Mouse (Mus musculus) stomach, postnatal 0 days (tissue): ENCODE results near the gene 9930021J03Rik. TPM values are rescaled to one million over a fixed set of nuclear protein-coding genes. Genes with fewer than 3 reads are reported as not detected.

Experiments used
- ATAC-seq: fragments of 200-750 bp; cut with Nextera tagmentation; 2 replicates; pipeline ENCODE4 v1.8.0; 2017; ENCODE audit not compliant: low FRiP score, low TSS enrichment
- DNase-seq: peaks from one replicate; pipeline ENCODE4 v3.0.0-alpha.2; 2016; ENCODE audit warnings: low spot score
- H3K27ac ChIP-seq: fragments of 300-500 bp; sonication (generic); replicated peaks from 2 replicates; pipeline ENCODE4 v1.5.1; 2014; ENCODE audit warnings: mild to moderate bottlenecking, control low read depth
- H3K27me3 ChIP-seq: fragments of 300-500 bp; sonication (generic); 2 replicates; pipeline ENCODE4 v1.6.1; 2014; ENCODE audit warnings: low read length; ENCODE audit not compliant: control insufficient read depth, insufficient read depth
- H3K36me3 ChIP-seq: fragments of 300-500 bp; sonication (generic); 2 replicates; pipeline ENCODE4 v1.6.1; 2014; ENCODE audit warnings: low read length, mixed read lengths; ENCODE audit not compliant: control insufficient read depth, insufficient read depth
- H3K4me1 ChIP-seq: fragments of 300-500 bp; sonication (generic); replicated peaks from 2 replicates; pipeline ENCODE4 v1.6.1; 2014; ENCODE audit warnings: antibody characterized with exemption; ENCODE audit not compliant: control insufficient read depth, insufficient read depth
- H3K4me2 ChIP-seq: fragments of 300-500 bp; sonication (generic); replicated peaks from 2 replicates; pipeline ENCODE4 v1.6.1; 2014; ENCODE audit warnings: low read depth, mild to moderate bottlenecking, control low read depth, moderate library complexity
- H3K4me3 ChIP-seq: fragments of 300-500 bp; sonication (generic); 2 replicates; pipeline ENCODE4 v1.5.1; 2014; ENCODE audit warnings: low read depth, low read length, control low read depth
- H3K9ac ChIP-seq: fragments of 300-500 bp; sonication (generic); 2 replicates; pipeline ENCODE4 v1.6.1; 2014; ENCODE audit warnings: mild to moderate bottlenecking, low read length, control low read depth, mixed read lengths
- H3K9me3 ChIP-seq: fragments of 300-500 bp; sonication (generic); 2 replicates; pipeline ENCODE4 v1.6.1; 2016; ENCODE audit warnings: low read length; ENCODE audit not compliant: control insufficient read depth
- CTCF ChIP-seq: IDR thresholded peaks from 2 replicates; pipeline ENCODE4 v1.5.1; 2016; ENCODE audit warnings: antibody characterized with exemption, low read depth, mild to moderate bottlenecking, moderate library complexity
- EP300 ChIP-seq: optimal IDR thresholded peaks from 2 replicates; pipeline ENCODE3; 2016; ENCODE audit warnings: antibody characterized with exemption
- WGBS: fragments of 180-500 bp; shearing (Covaris S2); extraction: QIAGEN DNeasy Blood & Tissue Kit; methylation state at CpG from one replicate; pipeline ENCODE4 v1.1.7; 2014; 5-methylcytosine and 5-hydroxymethylcytosine counted together
- polyA plus RNA-seq: library from polyadenylated mRNA; unstranded; fragments of >200 nt; fragmentation: Nextera tagmentation; extraction: Ambion mirVana; gene quantifications from 2 replicates; pipeline ENCODE4 v1.2.1, GENCODE M21; 2015

Gene 9930021J03Rik
- polyA plus RNA-seq, 1 experiment from 2014 or later = 2.8 TPM

DNA sequence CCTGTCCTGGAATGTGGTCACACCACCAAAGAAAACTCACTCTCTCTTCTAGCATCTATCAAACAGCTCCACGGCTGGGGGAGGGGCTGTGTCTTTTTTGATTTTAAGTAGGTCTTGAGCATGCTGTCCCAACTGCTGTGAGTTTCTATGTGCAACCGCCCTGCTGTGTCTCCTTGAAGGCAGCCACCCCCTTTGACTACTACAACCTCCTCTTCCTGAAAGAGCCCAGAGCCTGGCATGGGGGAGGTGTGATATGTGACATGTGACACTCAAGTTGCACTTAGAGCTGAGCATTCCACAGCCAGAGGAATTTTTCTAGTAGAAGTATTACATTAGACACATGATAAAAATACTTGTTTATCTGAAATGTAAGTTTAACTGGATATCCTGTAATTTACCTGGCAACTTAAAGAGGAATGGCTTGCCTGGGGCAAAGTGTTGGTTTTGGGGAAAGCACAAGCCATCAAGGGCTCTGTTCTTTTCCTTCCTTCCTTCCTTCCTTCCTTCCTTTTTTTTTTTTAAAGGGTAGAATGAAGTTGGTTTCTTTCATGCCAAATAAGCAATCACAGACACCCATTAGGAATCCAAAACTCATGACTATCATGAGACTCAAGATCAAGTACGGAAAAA lies 108.4 kb downstream of the 9930021J03Rik start, which contains the start of gene Mlana:
Mlana (plus strand) TSS at position 580 of the 630 bp plus-strand sequence.
- Histone ChIP-seq H3K4me1 (no peaks in the 10 kb centered on the region), H3K27ac (no peak within 1 kb of the TSS), H3K27me3 (no peaks in the 10 kb centered on the region), H3K9me3 (no peaks in the 10 kb centered on the region), H3K36me3 (no peaks in the 10 kb centered on the region), H3K9ac (no peak within 1 kb of the TSS), H3K4me2 (no peak within 1 kb of the TSS), H3K4me3 (no peak within 1 kb of the TSS)
- no peak for TF ChIP-seq EP300
- TF ChIP-seq CTCF = no peak
- 54% methylated on average over 3 of the region's 3 CpGs for WGBS
- no peak for ATAC-seq
- no peak for DNase-seq

DNA sequence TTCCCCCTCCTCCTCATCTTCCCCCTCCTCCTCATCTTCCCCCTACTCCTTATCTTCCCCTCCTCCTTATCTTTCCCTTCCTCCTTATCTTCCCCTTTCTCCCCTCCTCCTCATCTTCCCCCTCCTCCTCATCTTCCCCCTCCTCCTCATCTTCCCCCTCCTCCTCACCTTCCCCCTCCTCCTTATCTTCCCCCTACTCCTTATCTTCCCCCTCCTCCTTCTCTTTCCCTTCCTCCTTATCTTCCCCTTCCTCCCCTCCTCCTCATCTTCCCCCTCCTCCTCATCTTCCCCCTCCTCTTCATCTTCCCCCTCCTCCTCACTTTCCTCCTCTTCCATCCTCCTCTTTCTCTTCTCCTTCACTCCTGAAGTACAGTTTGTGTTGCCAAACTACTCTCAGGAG lies 108.9 kb downstream of the 9930021J03Rik start:
- no peaks in the 10 kb centered on the region for H3K36me3 ChIP-seq
- no peaks in the 10 kb centered on the region for H3K27me3 ChIP-seq
- no peaks in the 10 kb centered on the region for H3K4me1 ChIP-seq
- DNase-seq (no peak), ATAC-seq (no peak)
- H3K9ac ChIP-seq = no peak overlapping the region
- TF ChIP-seq EP300 (no peak), CTCF (no peak)
- no peak overlapping the region for H3K4me2 ChIP-seq
- H3K4me3 ChIP-seq = no peak overlapping the region
- H3K27ac ChIP-seq = no peak overlapping the region
- H3K9me3 ChIP-seq = no peaks in the 10 kb centered on the region

DNA sequence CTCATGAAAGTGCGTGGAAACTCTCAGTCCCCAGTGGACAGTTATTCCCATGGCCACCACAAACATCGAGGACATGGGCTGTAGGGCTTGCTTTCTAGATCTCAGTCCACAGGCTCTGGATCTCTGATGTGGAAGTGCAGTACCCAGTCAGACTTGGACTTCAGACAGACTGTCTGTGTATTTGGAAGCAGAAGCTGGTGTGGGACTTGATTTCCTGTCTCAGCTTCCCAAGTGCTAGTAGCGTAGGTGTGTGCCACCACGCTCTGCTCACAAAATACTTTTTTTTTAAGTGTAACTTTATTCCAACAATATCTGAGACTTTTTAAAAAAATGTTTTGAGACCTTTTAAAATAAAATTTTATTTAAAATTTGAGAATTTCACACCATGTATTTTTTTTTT lies 109.5 kb downstream of the 9930021J03Rik start:
- ATAC-seq = no peak

DNA sequence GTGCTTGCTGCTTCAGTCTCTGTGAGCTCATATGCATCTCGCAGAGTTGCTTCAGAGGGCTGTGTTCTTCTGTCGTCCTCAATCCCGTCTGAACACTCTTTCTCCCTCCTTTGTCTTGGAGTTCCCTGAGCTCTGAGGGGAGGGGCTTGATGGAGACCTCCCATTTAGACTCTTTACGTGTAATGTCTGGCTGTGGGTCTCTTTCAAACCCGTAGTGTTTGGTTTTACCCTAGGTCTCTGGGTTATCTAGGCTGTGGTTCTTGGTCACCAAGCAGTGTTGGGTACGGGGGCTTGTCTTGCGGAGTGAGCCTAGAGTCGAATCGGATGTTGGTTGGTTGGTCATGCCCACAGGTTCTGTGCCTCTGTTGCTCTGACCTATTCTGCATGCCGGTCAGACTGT lies 110.7 kb downstream of the 9930021J03Rik start:
- H3K4me2 ChIP-seq = no peak overlapping the region
- no peak for ATAC-seq
- H3K36me3 ChIP-seq = no peaks in the 10 kb centered on the region
- no peaks in the 10 kb centered on the region for H3K9me3 ChIP-seq
- DNase-seq = no peak
- no peak for TF ChIP-seq CTCF
- no peak for TF ChIP-seq EP300
- WGBS = 92% methylated on average over 10 of the region's 10 CpGs
- no peak overlapping the region for H3K4me3 ChIP-seq
- H3K27me3 ChIP-seq = no peaks in the 10 kb centered on the region
- H3K9ac ChIP-seq = no peak overlapping the region
- no peak overlapping the region for H3K27ac ChIP-seq
- no peaks in the 10 kb centered on the region for H3K4me1 ChIP-seq

More for the DNA sequence above, 109.5 kb downstream of the 9930021J03Rik start:
- H3K36me3 ChIP-seq = no peaks in the 10 kb centered on the region
- H3K4me1 ChIP-seq = no peaks in the 10 kb centered on the region
- no peak overlapping the region for H3K4me2 ChIP-seq
- no peak overlapping the region for H3K9ac ChIP-seq
- no peak for DNase-seq
- H3K27ac ChIP-seq = no peak overlapping the region
- H3K27me3 ChIP-seq = no peaks in the 10 kb centered on the region
- H3K4me3 ChIP-seq = no peak overlapping the region
- WGBS = 95% methylated on average over 4 of the region's 4 CpGs
- H3K9me3 ChIP-seq = no peaks in the 10 kb centered on the region
- no peak for TF ChIP-seq CTCF
- no peak for TF ChIP-seq EP300

DNA sequence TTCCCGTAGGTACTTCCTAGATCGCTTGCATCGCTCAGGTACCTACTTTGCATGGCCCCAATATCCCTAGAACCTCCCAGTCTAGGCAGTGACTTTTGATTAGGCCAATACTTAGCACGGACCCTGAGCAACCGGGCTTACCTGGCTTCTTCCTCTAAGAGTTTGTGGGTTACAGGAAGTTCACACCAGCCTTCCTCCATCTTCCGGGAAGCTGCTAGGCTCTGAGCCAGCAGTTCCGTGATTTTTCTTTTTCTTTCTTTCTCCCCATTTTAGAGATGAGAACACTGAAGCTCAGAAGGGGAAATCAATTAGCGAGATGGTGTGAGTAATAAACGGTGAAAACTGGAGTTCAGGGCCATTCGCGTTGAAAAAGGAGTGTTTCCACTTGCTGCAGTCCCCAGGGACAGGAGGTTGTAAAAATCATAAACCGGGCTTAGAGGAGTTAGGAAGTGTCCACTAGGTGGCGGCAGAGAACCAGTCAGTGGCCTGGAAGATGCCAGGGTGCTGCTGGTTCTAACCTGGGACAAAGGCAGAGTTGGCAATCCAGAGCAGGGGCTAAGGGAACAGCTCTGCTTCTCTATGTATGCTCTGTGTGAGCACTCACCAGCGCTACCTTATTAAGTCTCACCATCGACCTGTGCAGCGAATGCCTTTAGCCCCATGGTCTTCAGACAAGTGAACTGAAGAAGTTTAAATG lies 121.8 kb downstream of the 9930021J03Rik start:
- DNase-seq = peak; percentile 68
- ATAC-seq = peak; percentile 35
- Histone ChIP-seq H3K36me3 (no peaks in the 10 kb centered on the region), H3K4me2 (no peak overlapping the region), H3K9ac (no peak overlapping the region), H3K4me3 (no peak overlapping the region), H3K27ac (no peak overlapping the region), H3K4me1 (no peaks in the 10 kb centered on the region), H3K9me3 (no peaks in the 10 kb centered on the region), H3K27me3 (no peaks in the 10 kb centered on the region)
- TF ChIP-seq EP300 (no peak), CTCF (peak; percentile 83)
- WGBS = 53% methylated on average over 16 of the region's 16 CpGs
